Comparison of ENCODE assay signal across 12 mouse cellular contexts in the genomic region with DNA sequence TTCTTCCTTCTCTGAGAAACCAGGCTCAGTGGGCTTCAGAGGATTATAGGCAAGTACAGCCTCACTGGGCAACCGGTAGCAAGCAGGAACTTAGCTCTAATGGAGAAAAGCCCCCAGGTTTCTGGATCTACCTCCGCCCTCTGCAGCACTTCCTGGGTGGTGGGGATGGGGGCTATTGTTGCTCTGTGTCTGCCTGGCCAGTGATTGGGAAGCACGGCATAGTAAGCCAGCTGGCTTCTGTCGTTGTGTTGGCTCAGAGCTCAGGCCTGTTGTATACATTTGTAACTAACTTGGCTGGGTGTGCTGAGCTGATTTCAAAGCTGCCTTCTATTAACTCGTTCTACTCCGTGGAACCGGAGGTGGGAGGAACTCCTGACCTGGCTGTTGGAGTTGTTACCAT. TPM values are rescaled to one million over a fixed set of nuclear protein-coding genes. Genes with fewer than 3 reads are reported as not detected.
DNase-seq lines count a peak whose midpoint lies in the region; ATAC-seq and TF ChIP-seq lines count a peak whose summit lies in the region.
"Had no signal": no experiment of that assay in that cellular context is flagged by ENCODE, and none has a peak within 500 bp of the region (broad histone marks: within the 10 kb centered on the region; RNA-seq: fewer than 3 reads in every experiment).

No protein-coding gene starts in this region.

- no peaks in the 10 kb centered on the region for H3K79me2 ChIP-seq in heart, adult 2 months (replicated peaks; ENCODE audit: control insufficient read depth, insufficient read depth, low read length)

- no peaks in the 10 kb centered on the region for H3K36me3 ChIP-seq in heart, embryonic 13.5 days
- H3K36me3 ChIP-seq in heart, adult 2 months (ENCODE audit: control insufficient read depth, insufficient read depth, low read length) = no peaks in the 10 kb centered on the region
- H3K36me3 ChIP-seq in lung, embryonic 15.5 days = no peaks in the 10 kb centered on the region
- H3K36me3 ChIP-seq in forebrain, embryonic 16.5 days (ENCODE audit: control insufficient read depth, insufficient read depth) = no peaks in the 10 kb centered on the region
- H3K36me3 ChIP-seq in neural tube, embryonic 14.5 days (ENCODE audit: control insufficient read depth, insufficient read depth, low read length) = no peaks in the 10 kb centered on the region
- H3K36me3 ChIP-seq: liver, embryonic 13.5 days; neural tube, embryonic 12.5 days had no signal

- no peak for TF ChIP-seq CTCF in heart, adult 2 months (IDR thresholded peaks at IDR 0.05)

- H3K9ac ChIP-seq in heart, embryonic 13.5 days = no peak overlapping the region
- no peak overlapping the region for H3K9ac ChIP-seq in heart, adult 2 months (ENCODE audit: low read depth, low read length)
- H3K9ac ChIP-seq in lung, embryonic 15.5 days = no peak overlapping the region
- no peak overlapping the region for H3K9ac ChIP-seq in forebrain, embryonic 16.5 days (replicated peaks; ENCODE audit: low read depth, low read length)
- 0 out of 2 replicates have a peak overlapping the region, but pooled peaks have one; percentile 5 for H3K9ac ChIP-seq in neural tube, embryonic 14.5 days (replicated peaks; ENCODE audit: low read depth, low read length)
- H3K9ac ChIP-seq: liver, embryonic 13.5 days; neural tube, embryonic 12.5 days had no signal

- H3K9me3 ChIP-seq in heart, embryonic 13.5 days = no peaks in the 10 kb centered on the region
- no peaks in the 10 kb centered on the region for H3K9me3 ChIP-seq in lung, embryonic 15.5 days
- no peaks in the 10 kb centered on the region for H3K9me3 ChIP-seq in forebrain, embryonic 16.5 days (ENCODE audit: control insufficient read depth, low read length)
- no peaks in the 10 kb centered on the region for H3K9me3 ChIP-seq in neural tube, embryonic 14.5 days (ENCODE audit: control insufficient read depth, low read length)
- H3K9me3 ChIP-seq: liver, embryonic 13.5 days; neural tube, embryonic 12.5 days had no signal

- no peak overlapping the region for H3K4me3 ChIP-seq in heart, embryonic 13.5 days
- no peak overlapping the region for H3K4me3 ChIP-seq in heart, adult 2 months
- peak overlapping the region; percentile 19 for H3K4me3 ChIP-seq in lung, embryonic 15.5 days
- no peak overlapping the region for H3K4me3 ChIP-seq in forebrain, embryonic 16.5 days (replicated peaks; ENCODE audit: low read length)
- no peak overlapping the region for H3K4me3 ChIP-seq in neural tube, embryonic 14.5 days (ENCODE audit: low read depth, low read length)
- H3K4me3 ChIP-seq: liver, embryonic 13.5 days; neural tube, embryonic 12.5 days had no signal

- intact Hi-C loops in heart, adult 2 months (cut with DNase I) = no loop called here

- TF ChIP-seq POLR2A in heart, adult 2 months (IDR thresholded peaks at IDR 0.05; ENCODE audit: insufficient read depth, low read depth, low read length) = no peak

- WGBS in heart, embryonic 13.5 days = 41% methylated on average over 7 of the region's 7 CpGs
- 42% methylated on average over 7 of the region's 7 CpGs for WGBS in heart, adult 2 months
- WGBS in lung, embryonic 15.5 days = 23% methylated on average over 7 of the region's 7 CpGs
- WGBS in forebrain, embryonic 16.5 days = 25% methylated on average over 7 of the region's 7 CpGs
- WGBS in neural tube, embryonic 14.5 days = 27% methylated on average over 7 of the region's 7 CpGs

- 0 out of 2 replicates have a peak overlapping the region, but pooled peaks have one; percentile 1 for H3K27ac ChIP-seq in heart, embryonic 13.5 days (replicated peaks)
- no peak overlapping the region for H3K27ac ChIP-seq in heart, adult 2 months
- H3K27ac ChIP-seq in lung, embryonic 15.5 days = peak overlapping the region; percentile 73
- H3K27ac ChIP-seq in forebrain, embryonic 16.5 days (ENCODE audit: low read length) = peak overlapping the region; percentile 73
- H3K27ac ChIP-seq in neural tube, embryonic 14.5 days (ENCODE audit: low read depth, low read length) = no peak overlapping the region; the same call in 1 of the 2 replicates
- H3K27ac ChIP-seq: liver, embryonic 13.5 days; neural tube, embryonic 12.5 days had no signal

- TF ChIP-seq EP300 in heart, adult 2 months (IDR thresholded peaks at IDR 0.05; ENCODE audit: insufficient read depth, low read depth, low read length) = no peak

- DNase-seq in heart, adult 2 months = no peak
- no peak for DNase-seq in lung, adult 18-20 months
- DNase-seq in T-cell, adult 2 months (ENCODE audit: low spot score) = no peak
- DNase-seq in embryo, embryonic 10 days (ENCODE audit: low spot score) = no peak
- DNase-seq: adrenal gland, postnatal 14 days; liver, embryonic 13.5 days had no signal

- peaks cover 25% of the 10 kb centered on the region for H3K4me1 ChIP-seq in heart, embryonic 13.5 days
- H3K4me1 ChIP-seq in heart, adult 2 months (ENCODE audit: control insufficient read depth, insufficient read depth, low read length) = no peaks in the 10 kb centered on the region
- peaks cover 40% of the 10 kb centered on the region for H3K4me1 ChIP-seq in lung, embryonic 15.5 days
- H3K4me1 ChIP-seq in forebrain, embryonic 16.5 days (replicated peaks; ENCODE audit: control insufficient read depth, insufficient read depth, low read length) = peaks cover 41% of the 10 kb centered on the region
- peaks cover 10% of the 10 kb centered on the region; the same call in 1 of the 2 replicates for H3K4me1 ChIP-seq in neural tube, embryonic 14.5 days (ENCODE audit: control insufficient read depth, insufficient read depth, low read length)
- H3K4me1 ChIP-seq: liver, embryonic 13.5 days had no signal

- no peak for ATAC-seq in heart, embryonic 13.5 days (ENCODE audit: extremely low read depth, insufficient number of reproducible peaks, low FRiP score, low TSS enrichment)
- peak; percentile 80 for ATAC-seq in lung, embryonic 15.5 days (ENCODE audit: borderline replicate concordance, extremely low read depth, low FRiP score, low TSS enrichment)
- ATAC-seq in forebrain, embryonic 16.5 days = peak; percentile 81
- ATAC-seq in neural tube, embryonic 14.5 days (ENCODE audit: low read depth) = no peak

- H3K27me3 ChIP-seq in heart, embryonic 13.5 days (replicated peaks) = peaks cover 2% of the 10 kb centered on the region; the same call in 1 of the 2 replicates
- no peaks in the 10 kb centered on the region for H3K27me3 ChIP-seq in heart, adult 2 months (ENCODE audit: control insufficient read depth, insufficient read depth, low read length)
- no peaks in the 10 kb centered on the region for H3K27me3 ChIP-seq in lung, embryonic 15.5 days
- H3K27me3 ChIP-seq in forebrain, embryonic 16.5 days (replicated peaks; ENCODE audit: control insufficient read depth, insufficient read depth, low read length) = no peaks in the 10 kb centered on the region
- H3K27me3 ChIP-seq in neural tube, embryonic 14.5 days (ENCODE audit: control insufficient read depth, insufficient read depth, low read length) = no peaks in the 10 kb centered on the region
- H3K27me3 ChIP-seq: CH12.LX; liver, embryonic 13.5 days; neural tube, embryonic 12.5 days had no signal

- H3K4me2 ChIP-seq in heart, embryonic 13.5 days = peak overlapping the region; percentile 27; the same call in 1 of the 2 replicates
- H3K4me2 ChIP-seq in lung, embryonic 15.5 days = peak overlapping the region; percentile 47
- peak overlapping the region; percentile 20 for H3K4me2 ChIP-seq in forebrain, embryonic 16.5 days (ENCODE audit: low read length)
- no peak overlapping the region for H3K4me2 ChIP-seq in neural tube, embryonic 14.5 days (ENCODE audit: low read depth, low read length)
- H3K4me2 ChIP-seq: liver, embryonic 13.5 days; neural tube, embryonic 12.5 days had no signal

RNA-seq across cellular contexts. Expression of gene Gjb5, which starts 58.9 kb away (rescaled TPM):
- polyA plus RNA-seq in heart, embryonic 13.5 days (2015; fragmentation: Nextera tagmentation; extraction: Ambion mirVana) = 0.22 and 0.37 TPM in 2 replicates
- total RNA-seq in heart, adult 2 months (2021) = under 1 TPM; 0.16 to 0.29 TPM
- 0.78 and 1.1 TPM in 2 replicates for polyA plus RNA-seq in heart, adult 2 months (2012; rRNA removed)
- 0.57 and 0.60 TPM in 2 replicates for polyA plus RNA-seq in lung, embryonic 15.5 days (2015; fragmentation: Nextera tagmentation; extraction: Ambion mirVana)
- 0.11 and 0.14 TPM in 2 replicates for polyA plus RNA-seq in forebrain, embryonic 16.5 days (2015; fragmentation: Nextera tagmentation; extraction: Ambion mirVana)
- 0.21 TPM in 1 of 2 replicates, not detected in the other for polyA plus RNA-seq in neural tube, embryonic 14.5 days (2014; fragmentation: Nextera tagmentation; extraction: Ambion mirVana)

Comparison
In these comparisons a context has a peak if more than half of its experiments do, and no peak if none do; other contexts are left out.
1. H3K27ac ChIP-seq: peak in heart, embryonic 13.5 days (single experiment), lung, embryonic 15.5 days (single experiment) and forebrain, embryonic 16.5 days (single experiment); none in heart, adult 2 months (single experiment) and neural tube, embryonic 14.5 days (single experiment).
2. ATAC-seq: peak in lung, embryonic 15.5 days (single experiment) and forebrain, embryonic 16.5 days (single experiment); none in heart, embryonic 13.5 days (single experiment) and neural tube, embryonic 14.5 days (single experiment).